13 mouse cellular contexts compared by ENCODE assay signal in genomic region chr11:23856054-23856722, GRCm38 (mm10). TPM values are rescaled to one million over a fixed set of nuclear protein-coding genes. Genes with fewer than 3 reads are reported as not detected.
A peak's percentile ranks its signal among the peaks of the same experiment; 100 is the strongest.
DNase-seq lines count a peak whose midpoint lies in the region; ATAC-seq and TF ChIP-seq lines count a peak whose summit lies in the region.
"Had no signal": no experiment of that assay in that cellular context is flagged by ENCODE, and none has a peak within 500 bp of the region (broad histone marks: within the 10 kb centered on the region; RNA-seq: fewer than 3 reads in every experiment).

No protein-coding gene starts in this region.

- no peaks in the 10 kb centered on the region for H3K9me3 ChIP-seq in heart, embryonic 16.5 days (replicated peaks; ENCODE audit: control insufficient read depth, low read length)
- H3K9me3 ChIP-seq in stomach, postnatal 0 days (ENCODE audit: control insufficient read depth, low read length), result no peaks in the 10 kb centered on the region
- H3K9me3 ChIP-seq: forebrain, embryonic 12.5 days; kidney, embryonic 15.5 days; liver, embryonic 15.5 days had no signal

- H3K4me2 ChIP-seq in heart, embryonic 16.5 days (ENCODE audit: low read depth, low read length), result no peak overlapping the region
- H3K4me2 ChIP-seq in stomach, postnatal 0 days (replicated peaks; ENCODE audit: low read depth), result no peak overlapping the region
- H3K4me2 ChIP-seq: forebrain, embryonic 12.5 days; heart, embryonic 11.5 days; kidney, embryonic 15.5 days; liver, embryonic 15.5 days had no signal

- DNase-seq in heart, postnatal 36 days, result no peak
- peak; percentile 69 for DNase-seq in CD4-positive helper T cell, adult 2 months (ENCODE audit: low read depth, low spot score)
- DNase-seq in stomach, postnatal 0 days (ENCODE audit: low spot score), result peak; percentile 44
- no peak for DNase-seq in adrenal gland, adult 2 months
- DNase-seq in ovary, postnatal 14 days (ENCODE audit: low spot score), result no peak
- no peak for DNase-seq in frontal cortex, postnatal 14 days (ENCODE audit: low spot score in 2 of 2)

- ATAC-seq in heart, embryonic 16.5 days (replicated peaks; ENCODE audit: extremely low read depth, insufficient read depth, low FRiP score), result peak; percentile 61; the same call in 1 of the 2 replicates
- peak; percentile 76 for ATAC-seq in inflammation-experienced regulatory T-cells, adult 6 months
- peak; percentile 77 for ATAC-seq in stomach, postnatal 0 days (ENCODE audit: low FRiP score, low TSS enrichment)

- no peak overlapping the region for H3K9ac ChIP-seq in heart, embryonic 16.5 days (ENCODE audit: low read length)
- H3K9ac ChIP-seq in stomach, postnatal 0 days (ENCODE audit: low read length), result no peak overlapping the region
- H3K9ac ChIP-seq: forebrain, embryonic 12.5 days; kidney, embryonic 15.5 days; liver, embryonic 15.5 days had no signal

- H3K4me1 ChIP-seq in heart, embryonic 16.5 days (ENCODE audit: control insufficient read depth, insufficient read depth, low read length), result no peaks in the 10 kb centered on the region
- no peaks in the 10 kb centered on the region for H3K4me1 ChIP-seq in stomach, postnatal 0 days (replicated peaks; ENCODE audit: control insufficient read depth, insufficient read depth)
- H3K4me1 ChIP-seq: forebrain, embryonic 12.5 days; kidney, embryonic 15.5 days; liver, embryonic 15.5 days had no signal

- no peak overlapping the region for H3K4me3 ChIP-seq in heart, embryonic 16.5 days (ENCODE audit: low read length)
- no peak overlapping the region for H3K4me3 ChIP-seq in stomach, postnatal 0 days (ENCODE audit: low read depth, low read length)
- H3K4me3 ChIP-seq: forebrain, embryonic 12.5 days; kidney, embryonic 15.5 days; liver, embryonic 15.5 days had no signal

- intact Hi-C loops in heart, postnatal 36 days (cut with DNase I), result no loop called here

- no peak for TF ChIP-seq EP300 in stomach, postnatal 0 days (optimal IDR thresholded peaks at IDR 0.05)

- peaks cover 27% of the 10 kb centered on the region for H3K36me3 ChIP-seq in heart, embryonic 16.5 days (ENCODE audit: control insufficient read depth, insufficient read depth)
- H3K36me3 ChIP-seq in stomach, postnatal 0 days (ENCODE audit: control insufficient read depth, insufficient read depth, low read length), result peaks cover 11% of the 10 kb centered on the region; the same call in 1 of the 2 replicates

- H3K27ac ChIP-seq in heart, embryonic 16.5 days (ENCODE audit: low read length), result no peak overlapping the region
- H3K27ac ChIP-seq in stomach, postnatal 0 days (replicated peaks), result no peak overlapping the region
- H3K27ac ChIP-seq: forebrain, embryonic 12.5 days; kidney, embryonic 15.5 days; liver, embryonic 15.5 days; macrophage had no signal

- WGBS in heart, embryonic 16.5 days, result 73% methylated on average over 7 of the region's 7 CpGs
- WGBS in stomach, postnatal 0 days, result 55% methylated on average over 7 of the region's 7 CpGs

- TF ChIP-seq CTCF in stomach, postnatal 0 days (IDR thresholded peaks at IDR 0.05; ENCODE audit: low read depth), result no peak

- no peaks in the 10 kb centered on the region for H3K27me3 ChIP-seq in heart, embryonic 16.5 days (ENCODE audit: control insufficient read depth, insufficient read depth, low read length)
- no peaks in the 10 kb centered on the region for H3K27me3 ChIP-seq in stomach, postnatal 0 days (ENCODE audit: control insufficient read depth, insufficient read depth, low read length)
- H3K27me3 ChIP-seq: forebrain, embryonic 12.5 days; kidney, embryonic 15.5 days; liver, embryonic 15.5 days had no signal

RNA-seq across cellular contexts. Expression of gene Papolg, which starts 38.9 kb away (rescaled TPM):
- polyA plus RNA-seq in heart, embryonic 16.5 days (2015; fragmentation: Nextera tagmentation; extraction: Ambion mirVana), result 9.1 and 9.5 TPM in 2 replicates
- 1 to 10 TPM; 7.2 to 7.4 TPM for total RNA-seq in heart, postnatal 36 days (2021)
- polyA plus RNA-seq in inflammation-experienced regulatory T-cells, adult 6 months (2017; shearing (Covaris generic)), result 10 to 100 TPM; 38.4 to 44.2 (median 40.9) TPM
- polyA plus RNA-seq in stomach, postnatal 0 days (2015; fragmentation: Nextera tagmentation; extraction: Ambion mirVana), result 4.4 and 4.7 TPM in 2 replicates
- total RNA-seq in adrenal gland, adult 2 months (2021), result 10 to 100 TPM; 10.6 to 14.0 TPM
- polyA plus RNA-seq in adrenal gland, adult 2 months (2012; rRNA removed), result 1.2 and 1.3 TPM in 2 replicates

Comparison
In these comparisons a context has a peak if more than half of its experiments do, and no peak if none do; other contexts are left out.
1. DNase-seq: peak in CD4-positive helper T cell, adult 2 months (single experiment) and stomach, postnatal 0 days (single experiment); none in heart, postnatal 36 days (0 of 2), adrenal gland, adult 2 months (single experiment), ovary, postnatal 14 days (single experiment) and frontal cortex, postnatal 14 days (0 of 2).
2. Peak in every context shown above with its lines, with median percentiles within 50 percentile points of each other: ATAC-seq.